Mouse (Mus musculus) small intestine, adult 2 months (tissue): ENCODE measurements around the gene Ptprs.

Experiments used
- CTCF ChIP-seq: fragments of 200-500 bp; IDR thresholded peaks from 2 replicates; pipeline ENCODE4 v1.5.1; 2012; ENCODE audit warnings: low read depth, mild to moderate bottlenecking, control low read depth, inconsistent platforms, low read length, moderate library complexity, mixed read lengths; ENCODE audit not compliant: insufficient replicate concordance, insufficient read length; ENCODE audit errors: extremely low read depth
- POLR2A ChIP-seq: fragments of 200-500 bp; IDR thresholded peaks from 2 replicates; pipeline ENCODE4 v1.6.1; 2012; ENCODE audit warnings: low read depth, mild to moderate bottlenecking, control low read depth, inconsistent platforms, low read length, moderate library complexity

DNA sequence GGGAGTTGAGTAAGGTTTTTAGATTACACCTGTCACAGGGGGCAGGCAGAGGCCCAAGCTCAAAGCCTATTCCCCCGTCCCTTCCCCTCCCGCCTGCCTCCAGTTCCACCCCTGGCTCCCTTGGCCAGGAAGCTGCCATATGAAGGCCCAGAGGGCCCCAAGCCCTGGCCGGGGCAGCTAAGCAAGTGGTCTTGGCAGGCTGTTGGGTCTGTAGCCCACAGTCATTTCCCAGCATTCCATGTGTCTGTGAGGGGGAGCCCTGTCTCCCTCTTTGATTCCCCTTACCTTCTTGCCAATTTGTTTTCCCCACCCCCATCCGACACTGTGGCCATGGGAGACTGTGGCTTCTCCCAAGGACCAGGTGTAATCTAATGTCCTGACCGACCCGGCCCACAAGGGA, 34.0 kb downstream of the Ptprs start:
- TF ChIP-seq CTCF (no peak), POLR2A (no peak)
